Mouse (Mus musculus): Measurements from ENCODE around the gene Plekha4. TPM values are rescaled to one million over a fixed set of nuclear protein-coding genes. Genes with fewer than 3 reads are reported as not detected.

Plekha4 gene
- polyA plus RNA-seq, 1 experiment from 2014 or later = 3.3 TPM

DNA sequence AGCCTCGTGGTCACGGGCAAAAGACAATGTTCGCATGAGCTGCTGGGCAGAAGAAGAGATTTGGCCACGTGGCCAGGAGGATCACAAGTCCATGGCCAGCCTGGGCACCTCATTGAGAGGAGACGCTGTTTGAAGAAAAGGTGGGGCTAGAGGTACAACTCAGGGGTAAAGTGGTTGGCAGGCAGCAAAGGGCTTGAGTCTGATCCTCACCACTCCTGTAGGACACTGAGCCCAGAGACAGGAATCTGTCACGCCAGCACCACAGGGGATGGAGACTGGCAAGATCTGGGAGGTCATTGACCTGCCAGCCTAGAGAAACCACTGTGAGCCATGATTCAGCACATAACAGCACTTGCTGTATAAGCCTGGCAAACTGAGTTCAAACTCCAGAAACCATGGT lies 71.4 kb downstream of the Plekha4 start:
- WGBS = 85% methylated on average over 6 of the region's 6 CpGs
- Histone ChIP-seq H3K27me3 (no peaks in the 10 kb centered on the region), H3K27ac (no peak overlapping the region), H3K36me3 (no peaks in the 10 kb centered on the region), H3K4me1 (no peaks in the 10 kb centered on the region), H3K4me3 (no peak overlapping the region), H3K9me3 (no peaks in the 10 kb centered on the region), H3K9ac (no peak overlapping the region), H3K4me2 (no peak overlapping the region)
- ATAC-seq (ENCODE audit: borderline replicate concordance, extremely low read depth, low FRiP score, low TSS enrichment) = no peak

DNA sequence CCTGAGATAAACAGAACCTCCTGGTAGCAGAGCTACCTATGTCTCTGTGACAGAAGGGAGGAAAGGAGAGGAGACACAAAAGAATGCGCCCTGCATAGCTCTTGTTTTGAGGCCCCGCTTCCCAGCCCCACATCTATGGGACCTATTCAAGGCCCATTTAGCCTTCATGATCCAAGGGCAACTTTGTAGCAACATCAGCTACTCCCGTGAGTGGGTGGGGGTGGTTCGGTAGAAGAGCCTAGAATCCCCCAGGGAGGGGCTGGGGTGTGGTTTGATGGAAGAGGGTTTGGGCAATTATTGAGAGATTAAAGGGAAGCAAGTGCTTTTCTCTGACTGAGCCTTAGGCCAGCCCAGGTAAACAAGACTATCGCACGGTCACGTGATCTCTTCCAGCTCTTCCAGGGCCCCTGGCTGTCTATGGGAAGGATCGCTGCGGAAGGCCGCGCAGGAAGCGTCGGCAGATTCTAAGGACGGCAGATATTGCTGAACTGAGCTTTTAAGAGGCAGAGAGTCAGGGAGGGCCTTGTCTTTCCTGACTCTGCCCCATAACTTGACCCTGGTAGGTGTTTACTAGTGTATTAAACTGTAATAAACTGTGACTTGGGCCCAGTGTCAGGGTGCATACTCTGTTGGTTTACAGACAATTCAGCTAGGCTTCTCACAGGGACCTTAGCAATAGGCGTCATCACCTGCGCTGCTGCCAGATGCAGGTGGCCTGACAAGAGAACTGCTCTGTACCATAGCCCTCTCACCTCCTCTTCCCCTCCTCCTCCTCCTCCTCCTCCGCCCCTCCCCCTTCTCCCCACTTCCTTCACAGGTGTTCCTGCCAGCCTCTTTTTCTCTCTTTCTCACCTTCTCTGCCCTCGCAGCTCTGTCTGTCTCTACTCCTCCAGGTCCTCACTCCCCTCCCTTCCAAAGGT lies 73.1 kb downstream of the Plekha4 start:
- 35% methylated on average over 18 of the region's 18 CpGs for WGBS
- H3K36me3 ChIP-seq = no peaks in the 10 kb centered on the region
- no peak overlapping the region for H3K9ac ChIP-seq
- no peaks in the 10 kb centered on the region for H3K4me1 ChIP-seq
- no peaks in the 10 kb centered on the region for H3K9me3 ChIP-seq
- no peaks in the 10 kb centered on the region for H3K27me3 ChIP-seq
- no peak for ATAC-seq (ENCODE audit: borderline replicate concordance, extremely low read depth, low FRiP score, low TSS enrichment)
- H3K27ac ChIP-seq = no peak overlapping the region
- no peak overlapping the region for H3K4me2 ChIP-seq
- H3K4me3 ChIP-seq = no peak overlapping the region

Other genes starting within 250 kb of the Plekha4 start
- 0.09 TPM in 1 of 2 replicates, not detected in the other for gene Slc6a21, start 248.8 kb upstream of the Plekha4 start, polyA plus RNA-seq (2015; fragmentation: Nextera tagmentation; extraction: Ambion mirVana)
- gene Trpm4, start 192.6 kb upstream of the Plekha4 start, polyA plus RNA-seq (2015; fragmentation: Nextera tagmentation; extraction: Ambion mirVana) = 19.1 and 20.0 TPM in 2 replicates
- gene Hrc, start 191.0 kb upstream of the Plekha4 start, polyA plus RNA-seq (2015; fragmentation: Nextera tagmentation; extraction: Ambion mirVana) = 1.7 and 2.3 TPM in 2 replicates
- gene Ppfia3, start 159.3 kb upstream of the Plekha4 start, polyA plus RNA-seq (2015; fragmentation: Nextera tagmentation; extraction: Ambion mirVana) = 3.1 TPM in 2 replicates
- gene Lin7b, start 155.7 kb upstream of the Plekha4 start, polyA plus RNA-seq (2015; fragmentation: Nextera tagmentation; extraction: Ambion mirVana) = 0.60 and 0.92 TPM in 2 replicates
- 224 and 229 TPM in 2 replicates for gene Snrnp70, start 130.6 kb upstream of the Plekha4 start, polyA plus RNA-seq (2015; fragmentation: Nextera tagmentation; extraction: Ambion mirVana)
- not detected in 2 replicates for gene Kcna7, start 120.7 kb upstream of the Plekha4 start, polyA plus RNA-seq (2015; fragmentation: Nextera tagmentation; extraction: Ambion mirVana)
- 3.5 TPM in 2 replicates for gene Ntf5, start 112.6 kb upstream of the Plekha4 start, polyA plus RNA-seq (2015; fragmentation: Nextera tagmentation; extraction: Ambion mirVana)
- gene Lhb, start 105.5 kb upstream of the Plekha4 start, polyA plus RNA-seq (2015; fragmentation: Nextera tagmentation; extraction: Ambion mirVana) = 0.25 and 0.70 TPM in 2 replicates
- gene Gys1, start 91.5 kb upstream of the Plekha4 start, polyA plus RNA-seq (2015; fragmentation: Nextera tagmentation; extraction: Ambion mirVana) = 42.7 and 46.7 TPM in 2 replicates
- gene Ruvbl2, start 88.2 kb upstream of the Plekha4 start, polyA plus RNA-seq (2015; fragmentation: Nextera tagmentation; extraction: Ambion mirVana) = 161 and 173 TPM in 2 replicates
- gene Ftl1, start 66.4 kb upstream of the Plekha4 start, polyA plus RNA-seq (2015; fragmentation: Nextera tagmentation; extraction: Ambion mirVana) = 5,197 and 5,279 TPM in 2 replicates
- 161 and 176 TPM in 2 replicates for gene Bax, start 59.4 kb upstream of the Plekha4 start, polyA plus RNA-seq (2015; fragmentation: Nextera tagmentation; extraction: Ambion mirVana)
- gene Tulp2, start 44.5 kb upstream of the Plekha4 start, polyA plus RNA-seq (2015; fragmentation: Nextera tagmentation; extraction: Ambion mirVana) = 0.33 and 0.74 TPM in 2 replicates
- gene Gm45808, start 39.5 kb upstream of the Plekha4 start, polyA plus RNA-seq (2015; fragmentation: Nextera tagmentation; extraction: Ambion mirVana) = not detected in 2 replicates
- gene Dhdh, start 37.5 kb upstream of the Plekha4 start, polyA plus RNA-seq (2015; fragmentation: Nextera tagmentation; extraction: Ambion mirVana) = 2.8 and 3.4 TPM in 2 replicates
- gene Nucb1, start 15.9 kb upstream of the Plekha4 start, polyA plus RNA-seq (2015; fragmentation: Nextera tagmentation; extraction: Ambion mirVana) = 230 and 238 TPM in 2 replicates
- 21.9 and 22.9 TPM in 2 replicates for gene Ppp1r15a, start 62 bp upstream of the Plekha4 start, polyA plus RNA-seq (2015; fragmentation: Nextera tagmentation; extraction: Ambion mirVana)
- 1.5 and 1.7 TPM in 2 replicates for gene Hsd17b14, start 28.6 kb downstream of the Plekha4 start, polyA plus RNA-seq (2015; fragmentation: Nextera tagmentation; extraction: Ambion mirVana)
- gene Bcat2, start 43.8 kb downstream of the Plekha4 start, polyA plus RNA-seq (2015; fragmentation: Nextera tagmentation; extraction: Ambion mirVana) = 57.7 and 62.5 TPM in 2 replicates
- gene Fgf21, start 89.2 kb downstream of the Plekha4 start, polyA plus RNA-seq (2015; fragmentation: Nextera tagmentation; extraction: Ambion mirVana) = 0.42 TPM in 1 of 2 replicates, not detected in the other
- gene Fut1, start 91.0 kb downstream of the Plekha4 start, polyA plus RNA-seq (2015; fragmentation: Nextera tagmentation; extraction: Ambion mirVana) = 0.47 and 0.49 TPM in 2 replicates
- 0.15 and 0.29 TPM in 2 replicates for gene Izumo1, start 95.5 kb downstream of the Plekha4 start, polyA plus RNA-seq (2015; fragmentation: Nextera tagmentation; extraction: Ambion mirVana)
- gene Rasip1, start 101.2 kb downstream of the Plekha4 start, polyA plus RNA-seq (2015; fragmentation: Nextera tagmentation; extraction: Ambion mirVana) = 32.4 and 33.3 TPM in 2 replicates
- 7.7 and 9.5 TPM in 2 replicates for gene Mamstr, start 113.6 kb downstream of the Plekha4 start, polyA plus RNA-seq (2015; fragmentation: Nextera tagmentation; extraction: Ambion mirVana)
- gene Fut2, start 140.1 kb downstream of the Plekha4 start, polyA plus RNA-seq (2015; fragmentation: Nextera tagmentation; extraction: Ambion mirVana) = 0.57 and 0.69 TPM in 2 replicates
- gene Ntn5, start 157.7 kb downstream of the Plekha4 start, polyA plus RNA-seq (2015; fragmentation: Nextera tagmentation; extraction: Ambion mirVana) = 0.52 and 0.69 TPM in 2 replicates
- 0.21 and 0.42 TPM in 2 replicates for gene Sec1, start 168.1 kb downstream of the Plekha4 start, polyA plus RNA-seq (2015; fragmentation: Nextera tagmentation; extraction: Ambion mirVana)
- 2.4 and 4.6 TPM in 2 replicates for gene Car11, start 173.5 kb downstream of the Plekha4 start, polyA plus RNA-seq (2015; fragmentation: Nextera tagmentation; extraction: Ambion mirVana)
- gene Dbp, start 178.8 kb downstream of the Plekha4 start, polyA plus RNA-seq (2015; fragmentation: Nextera tagmentation; extraction: Ambion mirVana) = 2.7 and 3.1 TPM in 2 replicates
- gene Rpl18, start 189.1 kb downstream of the Plekha4 start, polyA plus RNA-seq (2015; fragmentation: Nextera tagmentation; extraction: Ambion mirVana) = 1,016 and 1,098 TPM in 2 replicates
- 26.4 and 26.5 TPM in 2 replicates for gene Sphk2, start 191.7 kb downstream of the Plekha4 start, polyA plus RNA-seq (2015; fragmentation: Nextera tagmentation; extraction: Ambion mirVana)
- 1.4 and 1.5 TPM in 2 replicates for gene Fam83e, start 194.9 kb downstream of the Plekha4 start, polyA plus RNA-seq (2015; fragmentation: Nextera tagmentation; extraction: Ambion mirVana)
- gene Spaca4, start 199.5 kb downstream of the Plekha4 start, polyA plus RNA-seq (2015; fragmentation: Nextera tagmentation; extraction: Ambion mirVana) = not detected in 2 replicates